Mouse (Mus musculus) thymus, postnatal 14 days (tissue): ENCODE data around the gene Fblim1.
"Not testable (repeated sequence)": the region's sequence is repeated elsewhere in the genome, so short reads cannot be mapped to it uniquely, and the experiment has no call there.

Experiments
- DNase-seq: peaks from one replicate; pipeline ENCODE4 v3.0.0; 2021

The Fblim1 gene

DNA sequence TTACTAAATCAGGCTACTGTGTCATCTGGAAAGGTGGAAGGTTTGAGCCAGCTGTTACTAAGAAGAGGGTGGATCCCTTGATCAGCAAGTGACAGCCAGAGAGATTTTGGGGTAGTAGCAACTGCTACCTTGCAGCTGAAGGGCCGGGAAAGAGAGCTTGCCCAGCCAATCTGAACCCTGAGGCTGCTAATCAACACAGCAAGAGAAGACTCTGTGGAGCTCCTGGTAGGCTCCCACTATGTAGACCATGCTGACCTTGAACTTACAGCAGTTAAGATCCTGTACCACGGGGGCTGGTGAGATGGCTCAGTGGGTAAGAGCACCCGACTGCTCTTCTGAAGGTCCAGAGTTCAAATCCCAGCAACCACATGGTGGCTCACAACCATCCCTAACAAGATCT lies 41.2 kb downstream of the Fblim1 start:
- no peak for DNase-seq

DNA sequence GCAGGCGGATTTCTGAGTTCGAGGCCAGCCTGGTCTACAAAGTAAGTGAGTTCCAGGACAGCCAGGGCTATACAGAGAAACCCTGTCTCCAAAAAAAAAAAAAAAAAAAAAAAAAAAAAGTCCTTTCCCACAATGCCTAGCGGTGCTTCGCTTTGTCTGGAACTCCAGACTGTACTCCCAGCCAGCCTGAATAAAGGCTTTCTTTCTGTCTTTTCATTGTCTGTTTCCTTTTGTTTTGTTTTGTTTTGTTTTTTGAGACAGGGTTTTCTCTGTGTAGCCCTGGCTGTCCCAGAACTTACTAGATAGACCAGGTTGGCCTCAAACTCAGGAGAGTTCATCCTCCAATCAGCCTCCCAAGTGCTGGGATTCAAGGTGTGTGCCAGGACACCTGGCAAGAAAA lies 41.7 kb downstream of the Fblim1 start:
- DNase-seq: no peak

DNA sequence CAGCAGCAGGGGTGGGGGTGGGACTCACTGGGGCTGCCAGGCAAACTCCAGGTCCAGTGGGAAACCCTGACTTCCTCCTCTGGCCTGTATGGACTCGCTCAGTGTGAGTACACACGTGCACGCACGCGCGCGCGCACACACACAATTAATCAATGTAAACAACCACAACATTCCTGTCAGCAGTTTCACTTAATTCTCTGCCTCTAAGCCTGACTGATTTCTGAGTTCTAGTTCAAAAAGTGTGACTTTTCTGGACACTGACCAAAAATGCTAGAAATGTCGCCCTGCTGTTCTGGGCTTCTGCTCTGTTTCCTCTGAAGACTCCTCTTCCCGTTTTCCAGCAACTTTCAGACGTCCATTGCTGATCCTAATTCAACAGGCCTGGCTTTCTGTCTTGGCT lies 43.6 kb downstream of the Fblim1 start:
- DNase-seq: no peak

GRCm38 (mm10) chr4:141561331-141561919 lies 44.5 kb downstream of the Fblim1 start:
- DNase-seq: not testable (repeated sequence)

DNA sequence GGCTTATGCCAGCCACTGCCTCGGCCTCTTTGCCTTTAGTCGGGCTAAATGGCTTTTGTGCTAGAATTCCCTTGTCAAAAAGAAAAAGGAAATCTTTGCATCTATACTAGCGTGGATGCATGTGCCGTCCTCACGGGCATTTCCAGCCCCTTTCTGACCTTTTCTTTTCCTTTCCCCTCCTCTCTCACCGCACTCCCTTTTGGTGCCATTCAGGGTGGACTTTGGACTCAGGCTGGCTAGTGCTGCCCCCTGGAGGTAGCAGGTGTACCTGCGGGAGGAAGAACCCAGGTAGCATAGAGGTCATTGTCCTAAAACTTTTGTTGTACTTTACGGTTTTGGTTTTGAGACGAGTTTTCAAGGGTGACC lies 46.0 kb downstream of the Fblim1 start:
- DNase-seq: peak; percentile 88

GRCm38 (mm10) chr4:141559131-141559897 lies 46.6 kb downstream of the Fblim1 start:
- DNase-seq: peak; percentile 85

GRCm38 (mm10) chr4:141558658-141559057 lies 47.2 kb downstream of the Fblim1 start:
- peak; percentile 57 for DNase-seq

DNA sequence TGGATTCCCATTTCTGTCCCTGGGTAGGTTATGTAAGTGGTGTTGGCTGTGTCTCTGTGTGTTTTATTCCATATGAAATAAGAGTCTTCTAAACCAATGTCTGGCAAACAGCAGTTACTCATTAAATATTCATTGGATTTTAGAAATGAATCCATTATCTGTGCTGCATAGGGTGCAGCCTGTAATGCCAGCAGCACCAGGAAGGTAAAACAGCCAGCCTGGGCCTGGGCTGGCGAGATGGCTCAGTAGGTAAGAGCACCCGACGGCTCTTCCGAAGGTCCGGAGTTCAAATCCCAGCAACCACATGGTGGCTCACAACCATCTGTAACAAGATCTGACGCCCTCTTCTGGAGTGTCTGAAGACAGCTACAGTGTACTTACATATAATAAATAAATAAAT lies 49.7 kb downstream of the Fblim1 start:
- not testable (repeated sequence) for DNase-seq

- DNase-seq: not testable (repeated sequence)
Measured at GRCm38 (mm10) chr4:141554255-141554865, 51.5 kb downstream of the Fblim1 start.

DNA sequence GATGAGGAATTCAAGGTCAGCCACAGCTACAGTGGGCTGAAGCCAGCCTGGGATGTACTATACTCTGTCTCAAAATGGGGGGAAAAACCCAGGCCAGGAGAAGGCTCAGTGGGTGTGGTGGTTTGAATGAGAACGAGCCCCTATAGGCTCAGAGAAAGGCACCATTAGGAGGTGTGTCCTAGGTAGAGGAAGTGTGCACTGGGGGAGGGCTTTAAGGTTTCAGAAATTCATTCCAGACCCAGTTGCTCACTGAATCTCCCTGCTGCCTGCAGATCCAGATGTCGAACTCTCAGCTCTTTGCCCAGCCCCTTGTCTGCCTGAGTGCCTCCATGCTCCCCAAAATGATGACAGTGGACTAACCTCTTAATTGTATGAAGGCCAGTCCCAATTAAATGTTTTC lies 53.4 kb downstream of the Fblim1 start:
- peak; percentile 29 for DNase-seq

DNA sequence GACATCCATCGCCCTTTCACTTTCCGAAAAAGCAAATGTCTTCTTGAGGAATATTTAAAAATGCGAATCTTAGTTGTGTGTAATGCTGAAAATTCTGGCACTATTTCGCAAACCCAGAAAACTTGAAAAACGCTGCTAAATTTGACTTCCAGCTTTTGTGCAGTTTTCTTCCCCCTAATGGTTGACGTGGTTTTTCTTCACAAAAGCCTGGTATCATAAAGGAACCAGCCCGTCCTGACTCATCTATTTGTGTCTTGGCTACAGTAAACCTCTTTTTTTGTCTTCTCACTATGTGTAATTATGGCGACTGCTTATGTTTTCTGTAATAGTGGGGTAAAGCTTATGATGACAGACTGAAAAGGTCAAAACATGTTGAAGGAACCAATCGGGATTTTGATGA lies 58.6 kb downstream of the Fblim1 start:
- no peak for DNase-seq

- peak; percentile 87 for DNase-seq
Measured at GRCm38 (mm10) chr4:141546334-141547200, 59.3 kb downstream of the Fblim1 start.

DNA sequence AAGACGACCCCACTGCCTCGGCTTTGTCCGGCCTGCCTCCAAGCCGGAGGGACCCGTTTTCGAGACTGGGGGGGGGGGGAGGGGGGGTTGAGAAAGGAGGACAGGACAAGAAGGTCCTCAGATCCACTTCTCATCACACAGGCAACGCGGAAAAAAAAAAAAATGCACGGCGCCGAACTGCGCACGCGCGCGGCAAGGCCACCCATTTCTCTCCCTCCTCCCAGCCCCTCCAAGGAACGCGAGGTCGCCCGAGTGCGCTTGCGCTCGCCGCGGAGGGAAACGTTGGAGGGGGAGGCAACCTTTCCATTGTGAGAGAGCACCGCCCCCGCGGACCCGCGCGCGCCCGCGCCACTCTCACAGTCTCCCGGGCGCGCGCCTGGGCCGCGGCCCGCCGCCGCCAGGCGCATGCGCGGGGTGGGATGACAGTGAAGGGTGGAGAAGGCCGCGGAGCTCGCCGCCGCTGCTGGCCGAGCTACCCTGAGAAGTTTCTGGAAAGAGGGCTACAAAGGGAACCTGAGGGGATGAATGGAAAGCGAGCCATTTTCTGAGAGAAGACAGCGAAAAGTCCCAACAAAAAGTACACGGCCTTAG lies 60.1 kb downstream of the Fblim1 start:
- peak; percentile 100 for DNase-seq

GRCm38 (mm10) chr4:141545071-141545742 lies 60.7 kb downstream of the Fblim1 start:
- peak; percentile 71 for DNase-seq

DNA sequence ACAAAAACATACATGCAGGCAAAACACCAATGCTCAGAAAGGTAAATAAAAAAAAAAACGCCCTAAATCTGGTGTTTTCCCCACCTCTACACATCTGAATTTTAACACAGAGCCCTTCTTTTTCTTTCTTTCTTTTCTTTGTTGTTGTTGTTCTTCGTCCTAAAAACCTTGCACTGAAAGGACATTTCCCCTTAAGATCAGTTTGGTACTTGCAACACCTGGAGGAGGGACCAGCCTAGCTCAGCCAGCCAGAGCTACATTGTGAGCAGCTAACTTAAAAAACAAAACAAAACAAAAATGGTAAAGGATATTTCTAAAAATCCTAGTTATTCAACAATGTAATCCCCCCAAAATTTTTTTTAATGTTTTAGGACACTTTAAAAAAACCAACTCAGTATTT lies 61.4 kb downstream of the Fblim1 start:
- no peak for DNase-seq

DNA sequence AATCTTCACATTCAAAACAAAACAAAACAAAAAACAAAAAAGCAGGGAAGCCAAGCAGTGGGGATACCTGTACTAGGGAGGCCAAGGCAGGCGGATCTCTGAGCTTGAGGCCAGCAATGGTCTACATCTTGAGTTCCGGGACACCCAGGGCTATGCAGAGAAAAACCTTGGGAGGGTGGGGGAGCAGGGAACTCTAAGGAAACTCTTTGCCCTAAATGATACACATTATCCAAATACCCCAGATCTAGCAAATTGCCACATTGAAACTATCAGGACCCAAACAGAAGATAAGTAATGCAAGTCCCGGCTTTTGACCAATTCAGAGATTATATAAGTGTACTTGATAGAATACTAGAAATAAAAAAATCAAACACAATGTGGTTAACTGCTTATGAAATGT lies 62.3 kb downstream of the Fblim1 start:
- DNase-seq: no peak

DNA sequence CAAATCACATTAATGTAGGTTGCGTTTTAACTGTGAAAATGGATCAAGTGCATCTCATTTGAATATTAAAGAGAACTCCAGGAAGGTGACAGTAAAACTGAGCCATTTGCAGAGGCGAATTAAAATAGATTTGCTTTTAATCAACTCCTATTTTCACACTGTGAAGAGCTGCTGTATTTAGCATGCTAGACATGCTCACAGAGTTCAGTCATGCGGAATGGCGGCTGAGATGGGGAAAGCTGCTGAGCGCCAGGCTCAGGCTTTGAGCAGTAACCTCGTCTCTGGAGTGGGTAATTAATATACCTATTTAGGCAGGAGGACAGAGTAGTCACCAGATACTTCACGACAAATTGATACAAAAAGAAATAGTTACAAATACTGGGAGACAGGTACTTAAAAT lies 64.0 kb downstream of the Fblim1 start:
- no peak for DNase-seq

GRCm38 (mm10) chr4:141540844-141541243 lies 65.1 kb downstream of the Fblim1 start:
- no peak for DNase-seq

DNA sequence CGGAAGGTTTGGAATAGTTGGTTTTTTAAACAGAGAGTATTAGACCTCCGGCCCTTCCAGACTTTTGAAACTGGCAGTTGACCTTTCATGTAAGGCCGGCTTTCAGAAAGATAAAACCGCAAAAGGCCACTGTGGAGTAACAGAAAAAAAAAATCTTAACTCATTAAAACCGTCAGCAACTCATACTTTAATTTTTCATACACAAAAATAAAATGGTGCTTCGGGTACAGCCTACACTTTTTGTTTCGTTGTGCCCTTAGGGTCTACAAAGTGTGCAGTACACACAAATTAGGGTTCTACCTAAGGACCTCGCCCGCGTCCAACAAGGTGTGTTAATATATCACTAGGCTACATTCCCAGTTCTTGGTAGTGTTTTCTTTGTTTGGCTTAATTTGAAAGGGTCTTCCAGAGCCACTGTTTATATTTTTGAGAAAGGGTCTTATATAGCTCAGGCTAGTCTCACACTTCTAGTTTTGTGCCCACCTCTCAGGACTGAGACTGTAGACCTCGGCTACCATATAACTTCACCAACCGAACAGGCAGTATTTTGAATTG lies 66.6 kb downstream of the Fblim1 start:
- no peak for DNase-seq

DNA sequence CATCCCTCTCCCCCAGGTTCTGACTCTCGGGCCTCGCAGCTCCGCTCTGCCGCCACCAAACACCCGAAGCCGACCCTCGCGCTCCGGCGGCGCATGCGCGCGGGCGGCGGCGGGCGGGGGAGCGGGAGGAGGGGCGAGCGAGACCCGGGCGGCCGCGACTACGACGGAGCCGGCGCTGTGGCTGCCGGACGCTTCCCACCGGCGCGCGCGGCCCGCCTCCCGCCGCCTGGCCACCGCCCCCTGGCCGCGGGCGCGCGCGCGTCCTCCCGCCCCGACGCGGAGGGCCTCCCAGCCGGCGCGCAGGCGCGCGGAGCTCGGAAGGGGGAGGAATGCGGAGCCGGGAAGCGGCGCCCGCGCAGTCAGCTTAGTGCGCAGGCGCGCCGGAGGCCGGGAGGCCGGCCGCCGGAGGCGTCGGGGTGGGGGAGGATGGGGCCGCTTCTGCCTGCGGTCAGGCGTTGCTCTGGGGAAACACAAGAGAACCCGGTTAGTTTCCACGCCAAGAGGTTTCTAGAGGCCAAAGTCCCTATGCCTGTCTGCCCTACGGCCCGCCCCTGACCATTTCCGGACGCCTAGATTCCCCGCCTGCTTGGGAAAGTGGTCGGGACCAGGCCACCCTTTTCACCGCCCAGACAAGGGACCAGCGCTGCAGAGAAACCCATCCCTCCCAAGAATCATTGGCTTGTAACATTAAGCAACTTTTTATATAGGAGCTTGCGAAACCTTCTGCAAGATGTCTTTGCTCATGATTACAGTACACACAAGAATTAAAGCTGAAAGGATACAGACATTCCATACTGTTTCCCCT lies 67.3 kb downstream of the Fblim1 start, which contains the start of gene Spen:
Gene Spen (minus strand): TSS at position 190 of the 805 bp plus-strand sequence.
- DNase-seq: peak; percentile 95
